Mouse (Mus musculus) lung, adult 2 months (tissue): ENCODE measurements around the gene Cbr2.

Experiments
- CTCF ChIP-seq: fragments of 200-500 bp; IDR thresholded peaks from 2 replicates; pipeline ENCODE4 v1.5.1; 2011; ENCODE audit warnings: mild to moderate bottlenecking, low read length, control low read depth; ENCODE audit not compliant: insufficient read depth
- POLR2A ChIP-seq: fragments of 200-500 bp; IDR thresholded peaks from 2 replicates; pipeline ENCODE4 v1.6.1; 2011; ENCODE audit warnings: low read depth, mild to moderate bottlenecking, control low read depth, low read length, borderline replicate concordance; ENCODE audit errors: extremely low read depth

- TF ChIP-seq CTCF, result no peak
- no peak for TF ChIP-seq POLR2A
These were observed 16.8 kb downstream of the Cbr2 start for GRCm38 (mm10) chr11:120715131-120715530.
